ENCODE assay signal across 13 mouse cellular contexts in genomic region chr6:91222694-91223346, GRCm38 (mm10). TPM values are rescaled to one million over a fixed set of nuclear protein-coding genes. Genes with fewer than 3 reads are reported as not detected.
DNase-seq lines count a peak whose midpoint lies in the region; ATAC-seq and TF ChIP-seq lines count a peak whose summit lies in the region.
"Had no signal": no experiment of that assay in that cellular context is flagged by ENCODE, and none has a peak within 500 bp of the region (broad histone marks: within the 10 kb centered on the region; RNA-seq: fewer than 3 reads in every experiment).

No protein-coding gene starts in this region.

- H3K36me3 ChIP-seq in forebrain, embryonic 16.5 days (ENCODE audit: control insufficient read depth, insufficient read depth), result no peaks in the 10 kb centered on the region
- H3K36me3 ChIP-seq in forebrain, embryonic 13.5 days (ENCODE audit: poor library complexity, severe bottlenecking), result no peaks in the 10 kb centered on the region
- H3K36me3 ChIP-seq in kidney, adult 2 months (ENCODE audit: control insufficient read depth, insufficient read depth, low read length), result no peaks in the 10 kb centered on the region
- H3K36me3 ChIP-seq in kidney, embryonic 15.5 days, result no peaks in the 10 kb centered on the region
- H3K36me3 ChIP-seq in heart, embryonic 14.5 days (ENCODE audit: control insufficient read depth, insufficient read depth, low read length), result no peaks in the 10 kb centered on the region
- H3K36me3 ChIP-seq: embryonic facial prominence, embryonic 15.5 days had no signal

- 65% methylated on average over 10 of the region's 10 CpGs for WGBS in forebrain, embryonic 16.5 days
- 76% methylated on average over 10 of the region's 10 CpGs for WGBS in forebrain, embryonic 13.5 days
- WGBS in kidney, adult 2 months, result 70% methylated on average over 10 of the region's 10 CpGs
- WGBS in kidney, embryonic 15.5 days, result 70% methylated on average over 10 of the region's 10 CpGs
- WGBS in heart, embryonic 14.5 days, result 63% methylated on average over 10 of the region's 10 CpGs

- no peaks in the 10 kb centered on the region for H3K27me3 ChIP-seq in forebrain, embryonic 16.5 days (replicated peaks; ENCODE audit: control insufficient read depth, insufficient read depth, low read length)
- no peaks in the 10 kb centered on the region for H3K27me3 ChIP-seq in forebrain, embryonic 13.5 days
- H3K27me3 ChIP-seq in kidney, adult 2 months (replicated peaks; ENCODE audit: control insufficient read depth, insufficient read depth, low read length), result no peaks in the 10 kb centered on the region
- 0 out of 2 replicates have a peak, but pooled peaks cover 8% of the 10 kb centered on the region for H3K27me3 ChIP-seq in kidney, embryonic 15.5 days
- H3K27me3 ChIP-seq in heart, embryonic 14.5 days (ENCODE audit: control insufficient read depth, insufficient read depth, low read length), result peaks cover 7% of the 10 kb centered on the region
- H3K27me3 ChIP-seq: embryonic facial prominence, embryonic 15.5 days had no signal

- H3K4me2 ChIP-seq in forebrain, embryonic 16.5 days (ENCODE audit: low read length), result no peak overlapping the region
- no peak overlapping the region for H3K4me2 ChIP-seq in forebrain, embryonic 13.5 days
- no peak overlapping the region for H3K4me2 ChIP-seq in kidney, embryonic 15.5 days
- no peak overlapping the region for H3K4me2 ChIP-seq in heart, embryonic 14.5 days (ENCODE audit: low read length)
- H3K4me2 ChIP-seq: embryonic facial prominence, embryonic 15.5 days had no signal

- H3K4me3 ChIP-seq in forebrain, embryonic 16.5 days (replicated peaks; ENCODE audit: low read length), result no peak overlapping the region
- H3K4me3 ChIP-seq in forebrain, embryonic 13.5 days, result no peak overlapping the region
- H3K4me3 ChIP-seq in kidney, adult 2 months (ENCODE audit: insufficient read depth, low read depth, low read length), result no peak overlapping the region
- no peak overlapping the region for H3K4me3 ChIP-seq in kidney, embryonic 15.5 days (replicated peaks)
- H3K4me3 ChIP-seq in heart, embryonic 14.5 days (ENCODE audit: control insufficient read depth in 1 of 2, insufficient read depth in 1 of 2, low read depth in 1 of 2, low read length in 2 of 2), result no peak overlapping the region
- H3K4me3 ChIP-seq: embryonic facial prominence, embryonic 15.5 days had no signal

- no peak for TF ChIP-seq CTCF in kidney, adult 2 months (conservative IDR thresholded peaks at IDR 0.05; ENCODE audit: insufficient read depth, insufficient read length, low read depth, low read length)

- DNase-seq in kidney, adult 2 months, result peak; percentile 1
- peak; percentile 21 for DNase-seq in lung, postnatal 25 days (ENCODE audit: low spot score)
- DNase-seq in testis, postnatal 10 days (ENCODE audit: low spot score), result no peak
- DNase-seq in kidney, adult 9 months, result no peak
- DNase-seq: adrenal gland, postnatal 25 days; cerebellum, adult 8-10 months; kidney, postnatal 25 days had no signal

- no peak overlapping the region for H3K27ac ChIP-seq in forebrain, embryonic 16.5 days (ENCODE audit: low read length)
- H3K27ac ChIP-seq in forebrain, embryonic 13.5 days, result no peak overlapping the region
- H3K27ac ChIP-seq in kidney, adult 2 months (ENCODE audit: insufficient read depth, low read depth, low read length), result no peak overlapping the region
- H3K27ac ChIP-seq in kidney, embryonic 15.5 days, result no peak overlapping the region
- no peak overlapping the region for H3K27ac ChIP-seq in heart, embryonic 14.5 days (replicated peaks in 1 of 2; ENCODE audit: control insufficient read depth in 1 of 2, insufficient read depth in 1 of 2, low read depth in 2 of 2, low read length in 2 of 2)
- H3K27ac ChIP-seq: embryonic facial prominence, embryonic 15.5 days; liver, embryonic 14.5 days had no signal

- TF ChIP-seq POLR2A in kidney, adult 2 months (IDR thresholded peaks at IDR 0.05; ENCODE audit: low read depth, low read length), result no peak

- peak; percentile 51 for ATAC-seq in forebrain, embryonic 16.5 days
- ATAC-seq in forebrain, embryonic 13.5 days, result no peak
- ATAC-seq in kidney, embryonic 15.5 days (replicated peaks; ENCODE audit: low FRiP score), result no peak
- peak; percentile 26; the same call in 1 of the 2 replicates for ATAC-seq in heart, embryonic 14.5 days (ENCODE audit: insufficient number of reproducible peaks, insufficient read depth, low FRiP score, low read depth)

- H3K4me1 ChIP-seq in forebrain, embryonic 16.5 days (replicated peaks; ENCODE audit: control insufficient read depth, insufficient read depth, low read length), result peaks cover 19% of the 10 kb centered on the region
- peaks cover 8% of the 10 kb centered on the region for H3K4me1 ChIP-seq in forebrain, embryonic 13.5 days
- H3K4me1 ChIP-seq in kidney, adult 2 months (ENCODE audit: control insufficient read depth, insufficient read depth, low read length), result no peaks in the 10 kb centered on the region
- H3K4me1 ChIP-seq in kidney, embryonic 15.5 days, result no peaks in the 10 kb centered on the region
- peaks cover 10 to 20% of the 10 kb centered on the region in 2 experiments; a peak in 3 of 4 replicates for H3K4me1 ChIP-seq in heart, embryonic 14.5 days (ENCODE audit: control insufficient read depth in 2 of 2, insufficient read depth in 2 of 2, low read length in 2 of 2)

- H3K9me3 ChIP-seq in forebrain, embryonic 16.5 days (ENCODE audit: control insufficient read depth, low read length), result no peaks in the 10 kb centered on the region
- no peaks in the 10 kb centered on the region for H3K9me3 ChIP-seq in forebrain, embryonic 13.5 days (replicated peaks)
- no peaks in the 10 kb centered on the region for H3K9me3 ChIP-seq in kidney, embryonic 15.5 days (replicated peaks)
- no peaks in the 10 kb centered on the region for H3K9me3 ChIP-seq in heart, embryonic 14.5 days (ENCODE audit: control insufficient read depth, low read length)
- H3K9me3 ChIP-seq: embryonic facial prominence, embryonic 15.5 days had no signal

- H3K9ac ChIP-seq in forebrain, embryonic 16.5 days (replicated peaks; ENCODE audit: low read depth, low read length), result no peak overlapping the region
- no peak overlapping the region for H3K9ac ChIP-seq in forebrain, embryonic 13.5 days
- H3K9ac ChIP-seq in kidney, embryonic 15.5 days, result no peak overlapping the region
- H3K9ac ChIP-seq in heart, embryonic 14.5 days (ENCODE audit: low read length), result no peak overlapping the region
- H3K9ac ChIP-seq: embryonic facial prominence, embryonic 15.5 days; liver, embryonic 14.5 days had no signal

RNA-seq across cellular contexts. Expression of gene Fbln2, which starts 10.6 kb away (rescaled TPM):
- 17.6 and 20.3 TPM in 2 replicates for polyA plus RNA-seq in forebrain, embryonic 16.5 days (2015; fragmentation: Nextera tagmentation; extraction: Ambion mirVana)
- 8.5 and 12.2 TPM in 2 replicates for polyA plus RNA-seq in forebrain, embryonic 13.5 days (2015; fragmentation: Nextera tagmentation; extraction: Ambion mirVana)
- polyA plus RNA-seq in kidney, adult 2 months (2012; rRNA removed), result 12.6 and 18.0 TPM in 2 replicates
- polyA plus RNA-seq in kidney, embryonic 15.5 days (2015; fragmentation: Nextera tagmentation; extraction: Ambion mirVana), result 38.9 and 56.4 TPM in 2 replicates
- 127 and 144 TPM in 2 replicates for polyA plus RNA-seq in heart, embryonic 14.5 days (2014; fragmentation: Nextera tagmentation; extraction: Ambion mirVana)

Comparison
In these comparisons a context has a peak if more than half of its experiments do, and no peak if none do; other contexts are left out.
1. ATAC-seq: peak in forebrain, embryonic 16.5 days (single experiment) and heart, embryonic 14.5 days (single experiment); none in forebrain, embryonic 13.5 days (single experiment) and kidney, embryonic 15.5 days (single experiment).
2. DNase-seq: peak in kidney, adult 2 months (single experiment) and lung, postnatal 25 days (single experiment); none in testis, postnatal 10 days (single experiment) and kidney, adult 9 months (single experiment).